Mouse (Mus musculus) MEL (cell line): ENCODE measurements around the gene Cadm2. TPM values are rescaled to one million over a fixed set of nuclear protein-coding genes. Genes with fewer than 3 reads are reported as not detected.

Experiments
- DNase-seq: peaks from one replicate; pipeline ENCODE4 v3.0.0; 2011; ENCODE audit warnings: low read depth, low spot score
- H3K27ac ChIP-seq: 2 replicates; pipeline ENCODE4 v1.5.1; 2012; ENCODE audit warnings: low read depth, mild to moderate bottlenecking, control low read depth, low read length, moderate library complexity; ENCODE audit not compliant: control insufficient read depth
- H3K27me3 ChIP-seq, 2 experiments: fragments of 150-350 bp in 1 of 2; sonication (generic) in 1 of 2; 2 replicates each; pipeline ENCODE4 v1.6.1; 2012; ENCODE audit warnings: low read length in 2 of 2, mild to moderate bottlenecking in 2 of 2, improper control_type of control experiment in 1 of 2, moderate library complexity in 1 of 2; ENCODE audit not compliant: insufficient read depth in 2 of 2, control insufficient read depth in 1 of 2
- H3K36me3 ChIP-seq, 2 experiments: 2 replicates each; pipeline ENCODE4 v1.6.1; 2012 to 2014; ENCODE audit warnings: low read length in 2 of 2, improper control_type of control experiment in 1 of 2, inconsistent platforms in 1 of 2, mild to moderate bottlenecking in 1 of 2; ENCODE audit not compliant: insufficient read depth in 2 of 2, control insufficient read depth in 1 of 2
- H3K4me1 ChIP-seq, 2 experiments: fragments of 150-350 bp in 1 of 2; sonication (generic) in 1 of 2; 2 replicates each; pipeline ENCODE4 v1.6.1; 2012; ENCODE audit warnings: low read length in 2 of 2, improper control_type of control experiment in 1 of 2, mild to moderate bottlenecking in 1 of 2; ENCODE audit not compliant: insufficient read depth in 2 of 2, control insufficient read depth in 1 of 2
- H3K4me3 ChIP-seq, 2 experiments: fragments of 150-350 bp in 1 of 2; sonication (generic) in 1 of 2; 2 replicates each; pipeline ENCODE4 v1.5.1; 2012; ENCODE audit warnings: low read depth in 2 of 2, low read length in 2 of 2, mild to moderate bottlenecking in 2 of 2, moderate library complexity in 2 of 2, control low read depth in 1 of 2, improper control_type of control experiment in 1 of 2; ENCODE audit not compliant: control insufficient read depth in 1 of 2, insufficient read depth in 1 of 2
- H3K79me2 ChIP-seq: 2 replicates; pipeline ENCODE4 v1.6.1; 2012; ENCODE audit warnings: mild to moderate bottlenecking, low read length, moderate library complexity; ENCODE audit not compliant: control insufficient read depth, poor library complexity, insufficient read depth
- H3K9ac ChIP-seq: 2 replicates; pipeline ENCODE4 v1.6.1; 2012; ENCODE audit warnings: low read depth, mild to moderate bottlenecking, control low read depth, low read length, moderate library complexity; ENCODE audit not compliant: control insufficient read depth, poor library complexity, severe bottlenecking
- H3K9me3 ChIP-seq: fragments of 150-350 bp; sonication (generic); replicated peaks from 2 replicates; pipeline ENCODE4 v1.6.1; 2012; ENCODE audit warnings: mild to moderate bottlenecking, low read length, improper control_type of control experiment, moderate library complexity; ENCODE audit not compliant: insufficient read depth
- BHLHE40 ChIP-seq: IDR thresholded peaks from 2 replicates; pipeline ENCODE4 v1.6.1; 2012; ENCODE audit warnings: low read depth, mild to moderate bottlenecking, inconsistent platforms, low read length, improper control_type of control experiment, borderline replicate concordance
- CHD2 ChIP-seq: IDR thresholded peaks from 2 replicates; pipeline ENCODE4 v1.6.1; 2011; ENCODE audit warnings: low read length, improper control_type of control experiment
- E2F4 ChIP-seq: IDR thresholded peaks from 2 replicates; pipeline ENCODE4 v1.6.1; 2011; ENCODE audit warnings: low read depth, low read length, improper control_type of control experiment, borderline replicate concordance
- EP300 ChIP-seq, 2 experiments: IDR thresholded peaks; 2 replicates each; pipeline ENCODE4 v1.6.1; 2011; ENCODE audit warnings: improper control_type of control experiment in 2 of 2, low read length in 2 of 2, low read depth in 1 of 2, mild to moderate bottlenecking in 1 of 2
- ETS1 ChIP-seq: IDR thresholded peaks from 2 replicates; pipeline ENCODE4 v1.6.1; 2012; ENCODE audit warnings: low read depth, mild to moderate bottlenecking, inconsistent platforms, low read length, improper control_type of control experiment, moderate library complexity
- HCFC1 ChIP-seq: IDR thresholded peaks from 2 replicates; pipeline ENCODE4 v1.6.1; 2012; ENCODE audit warnings: low read depth, mild to moderate bottlenecking, inconsistent platforms, low read length, improper control_type of control experiment, moderate library complexity
- MYB ChIP-seq: IDR thresholded peaks from 2 replicates; pipeline ENCODE4 v1.6.1; 2011; ENCODE audit warnings: mild to moderate bottlenecking, low read depth, low read length, improper control_type of control experiment
- MYC ChIP-seq: IDR thresholded peaks from 2 replicates; pipeline ENCODE4 v1.6.1; 2011; ENCODE audit warnings: low read depth, mild to moderate bottlenecking, low read length, improper control_type of control experiment, moderate library complexity
- NELFE ChIP-seq: IDR thresholded peaks from 2 replicates; pipeline ENCODE4 v1.6.1; 2011; ENCODE audit warnings: low read depth, low read length, improper control_type of control experiment
- NRF1 ChIP-seq: IDR thresholded peaks from 2 replicates; pipeline ENCODE4 v1.6.1; 2014; ENCODE audit warnings: low read depth, mild to moderate bottlenecking, inconsistent platforms, low read length, improper control_type of control experiment, moderate library complexity; ENCODE audit not compliant: poor library complexity, insufficient read depth, severe bottlenecking
- POLR2AphosphoS2 ChIP-seq: IDR thresholded peaks from 2 replicates; pipeline ENCODE4 v1.6.1; 2011; ENCODE audit warnings: low read length, improper control_type of control experiment
- RCOR1 ChIP-seq: IDR thresholded peaks from 2 replicates; pipeline ENCODE4 v1.6.1; 2012; ENCODE audit warnings: low read depth, mild to moderate bottlenecking, inconsistent platforms, low read length, improper control_type of control experiment
- SMC3 ChIP-seq: IDR thresholded peaks from 2 replicates; pipeline ENCODE4 v1.6.1; 2011; ENCODE audit warnings: low read depth, low read length, improper control_type of control experiment
- TBP ChIP-seq: IDR thresholded peaks from 2 replicates; pipeline ENCODE4 v1.8.0; 2011; ENCODE audit warnings: low read depth, low read length, improper control_type of control experiment
- TCF12 ChIP-seq: IDR thresholded peaks from 2 replicates; pipeline ENCODE4 v1.6.1; 2014; ENCODE audit warnings: low read depth, mild to moderate bottlenecking, inconsistent platforms, low read length, improper control_type of control experiment, moderate library complexity
- USF1 ChIP-seq: IDR thresholded peaks from 2 replicates; pipeline ENCODE4 v1.6.1; 2014; ENCODE audit warnings: low read depth, mild to moderate bottlenecking, inconsistent platforms, low read length, improper control_type of control experiment, moderate library complexity
- USF2 ChIP-seq, 2 experiments: IDR thresholded peaks; 2 replicates each; pipeline ENCODE4 v1.6.1; 2011 to 2012; ENCODE audit warnings: improper control_type of control experiment in 2 of 2, low read length in 2 of 2, borderline replicate concordance in 1 of 2, inconsistent platforms in 1 of 2, low read depth in 1 of 2, mild to moderate bottlenecking in 1 of 2; ENCODE audit not compliant: insufficient read depth in 1 of 2
- ZC3H11A ChIP-seq: IDR thresholded peaks from 2 replicates; pipeline ENCODE4 v1.6.1; 2012; ENCODE audit warnings: low read depth, mild to moderate bottlenecking, inconsistent platforms, low read length, improper control_type of control experiment
- ZKSCAN1 ChIP-seq: IDR thresholded peaks from 2 replicates; pipeline ENCODE4 v1.6.1; 2012; ENCODE audit warnings: low read depth, mild to moderate bottlenecking, inconsistent platforms, low read length, improper control_type of control experiment, moderate library complexity
- polyA plus RNA-seq, 2 experiments: library from polyadenylated mRNA; stranded (reverse) in 1 of 2; unstranded in 1 of 2; fragments of >175 nt in 1 of 2; fragments of >200 nt in 1 of 2; gene quantifications; 2 replicates each; pipeline versions ENCODE4 v1.2.1 to v1.2.4; 2012; ENCODE audit warnings: low replicate concordance in 2 of 2, low read depth in 1 of 2; ENCODE audit not compliant: insufficient read length in 2 of 2, insufficient read depth in 1 of 2, missing spikeins in 1 of 2
- total RNA-seq: library from RNA; depleted of rRNA; stranded (reverse); fragments of 300-350 nt; gene quantifications from 2 replicates; pipeline ENCODE4 v1.2.3, GENCODE M21; 2012

Cadm2 gene
- total and polyA plus RNA-seq, 3 experiments = not detected

DNA sequence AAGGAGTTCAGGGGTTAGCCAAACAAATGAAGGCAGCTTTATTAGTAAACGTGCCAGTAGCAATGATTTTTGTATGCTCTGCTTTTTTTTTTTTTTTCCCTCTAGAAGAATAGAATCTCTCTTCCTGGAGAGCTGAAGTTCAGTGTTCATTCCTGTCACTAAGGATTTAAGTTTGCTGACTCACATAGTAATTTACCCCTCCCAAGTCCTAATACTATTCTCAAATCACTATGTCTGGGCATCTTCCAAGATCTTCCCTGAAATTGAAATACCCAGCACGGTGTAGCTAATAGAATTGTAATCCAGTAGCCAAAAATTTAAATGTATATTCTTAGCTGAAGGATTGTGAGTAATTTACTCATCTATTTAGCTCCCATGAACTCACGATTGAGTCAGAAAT is 914.2 kb downstream of the Cadm2 start:
- Histone ChIP-seq H3K9me3 (no peaks in the 10 kb centered on the region), H3K27me3 (no peaks in the 10 kb centered on the region), H3K4me1 (no peaks in the 10 kb centered on the region), H3K9ac (no peak overlapping the region), H3K79me2 (no peaks in the 10 kb centered on the region), H3K36me3 (no peaks in the 10 kb centered on the region), H3K4me3 (no peak overlapping the region), H3K27ac (no peak overlapping the region)
- DNase-seq = no peak
- TF ChIP-seq NELFE (no peak), POLR2AphosphoS2 (no peak), TCF12 (no peak), E2F4 (no peak)

DNA sequence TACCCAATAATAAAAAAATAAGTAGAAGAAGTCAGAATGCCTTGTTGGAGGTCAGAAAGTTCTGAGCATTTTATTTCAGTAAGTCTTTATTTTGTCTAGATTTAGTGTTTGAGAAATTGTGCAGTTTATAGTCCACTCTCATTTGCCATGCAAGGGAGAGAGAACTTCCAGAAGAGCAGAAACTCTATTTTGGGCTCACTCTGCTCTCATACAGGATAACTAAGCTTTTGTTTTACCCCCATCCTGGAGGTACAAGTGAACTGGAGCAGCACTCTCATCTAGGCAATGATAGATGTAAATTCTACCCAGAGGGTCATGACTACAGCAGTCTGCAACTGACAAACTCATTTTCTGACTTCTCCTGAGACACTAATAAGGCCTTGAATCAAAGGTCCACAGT is 925.9 kb downstream of the Cadm2 start:
- no peak overlapping the region for H3K27ac ChIP-seq
- no peak overlapping the region for H3K9ac ChIP-seq
- H3K9me3 ChIP-seq = no peaks in the 10 kb centered on the region
- H3K27me3 ChIP-seq = no peaks in the 10 kb centered on the region
- TF ChIP-seq NRF1 (no peak), ZKSCAN1 (no peak), SMC3 (no peak), HCFC1 (no peak), EP300 (IDR thresholded peaks at IDR 0.05; ENCODE audit: low read depth in 1 of 2, low read length in 2 of 2) (no peak), USF1 (no peak), RCOR1 (no peak), ZC3H11A (no peak), MYC (no peak), CHD2 (no peak), BHLHE40 (no peak), ETS1 (no peak), USF2 (IDR thresholded peaks at IDR 0.05; ENCODE audit: borderline replicate concordance in 1 of 2, insufficient read depth in 1 of 2, low read depth in 1 of 2, low read length in 2 of 2) (no peak), MYB (no peak), TBP (no peak)
- no peak overlapping the region for H3K4me3 ChIP-seq
- DNase-seq = no peak
- H3K4me1 ChIP-seq = no peaks in the 10 kb centered on the region
- no peaks in the 10 kb centered on the region for H3K36me3 ChIP-seq
- H3K79me2 ChIP-seq = no peaks in the 10 kb centered on the region
